Mouse (Mus musculus): Measurements from ENCODE around the gene Timp1. TPM values are rescaled to one million over a fixed set of nuclear protein-coding genes. Genes with fewer than 3 reads are reported as not detected.

Timp1 gene
- total RNA-seq, 2 experiments from 2014 or later: not detected

DNA sequence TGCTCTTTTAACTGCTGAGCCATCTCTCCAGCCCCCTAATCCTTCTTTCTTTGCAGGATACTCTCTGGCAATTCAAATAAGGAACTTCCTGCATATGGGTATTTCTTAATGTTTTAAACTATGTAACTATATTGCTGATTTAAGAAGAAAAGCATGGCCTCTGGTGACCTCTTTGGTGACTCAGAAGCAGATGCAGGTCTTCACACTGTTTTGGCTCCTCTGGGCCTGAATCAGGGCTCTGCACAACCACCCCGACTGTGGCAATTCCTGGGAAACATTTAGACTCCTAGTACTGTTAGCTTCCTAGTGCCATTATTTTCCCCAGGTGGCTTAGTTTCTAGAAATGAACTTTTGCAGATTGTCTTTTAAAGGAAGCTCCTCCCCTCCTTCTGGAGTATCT, 53.5 kb downstream of the Timp1 start:
- no peak for ATAC-seq (replicated peaks; ENCODE audit: poor library complexity)

Other genes with a start within 250 kb of the Timp1 start
- gene Uba1, start 211.8 kb upstream of the Timp1 start, total RNA-seq (2015): 158 and 174 TPM in 2 replicates
- gene Uba1, start 211.8 kb upstream of the Timp1 start, total RNA-seq (2017): 151 and 156 TPM in 2 replicates
- gene Cdk16, start 182.2 kb upstream of the Timp1 start, total RNA-seq (2015): 49.2 and 49.8 TPM in 2 replicates
- gene Cdk16, start 182.2 kb upstream of the Timp1 start, total RNA-seq (2017): 25.4 and 29.7 TPM in 2 replicates
- gene Usp11, start 166.3 kb upstream of the Timp1 start, total RNA-seq (2015): 30.6 and 32.5 TPM in 2 replicates
- 32.2 and 36.7 TPM in 2 replicates for gene Usp11, start 166.3 kb upstream of the Timp1 start, total RNA-seq (2017)
- gene Araf, start 72.4 kb upstream of the Timp1 start, total RNA-seq (2015): 56.3 and 69.0 TPM in 2 replicates
- 32.8 and 43.1 TPM in 2 replicates for gene Araf, start 72.4 kb upstream of the Timp1 start, total RNA-seq (2017)
- gene Syn1, start 50.8 kb downstream of the Timp1 start, total RNA-seq (2015): 0.07 TPM in 1 of 2 replicates, not detected in the other
- gene Syn1, start 50.8 kb downstream of the Timp1 start, total RNA-seq (2017): not detected in 2 replicates
- 27.0 and 38.2 TPM in 2 replicates for gene Cfp, start 61.4 kb downstream of the Timp1 start, total RNA-seq (2015)
- gene Cfp, start 61.4 kb downstream of the Timp1 start, total RNA-seq (2017): 19.5 and 32.9 TPM in 2 replicates
- gene Elk1, start 80.4 kb downstream of the Timp1 start, total RNA-seq (2015): 4.3 and 5.5 TPM in 2 replicates
- 3.7 and 4.6 TPM in 2 replicates for gene Elk1, start 80.4 kb downstream of the Timp1 start, total RNA-seq (2017)
- 57.0 and 66.6 TPM in 2 replicates for gene Uxt, start 91.9 kb downstream of the Timp1 start, total RNA-seq (2015)
- gene Uxt, start 91.9 kb downstream of the Timp1 start, total RNA-seq (2017): 24.7 and 35.6 TPM in 2 replicates
- 10.0 and 14.9 TPM in 2 replicates for gene Zfp182, start 192.2 kb downstream of the Timp1 start, total RNA-seq (2015)
- 8.3 and 11.9 TPM in 2 replicates for gene Zfp182, start 192.2 kb downstream of the Timp1 start, total RNA-seq (2017)
- not detected in 2 replicates for gene Spaca5, start 198.2 kb downstream of the Timp1 start, total RNA-seq (2015)
- not detected in 2 replicates for gene Spaca5, start 198.2 kb downstream of the Timp1 start, total RNA-seq (2017)
- gene Zfp300, start 219.4 kb downstream of the Timp1 start, total RNA-seq (2015): 1.3 and 1.6 TPM in 2 replicates
- 0.27 and 0.75 TPM in 2 replicates for gene Zfp300, start 219.4 kb downstream of the Timp1 start, total RNA-seq (2017)
- not detected in 2 replicates for gene Ssxa1, start 245.7 kb downstream of the Timp1 start, total RNA-seq (2015)
- not detected in 2 replicates for gene Ssxa1, start 245.7 kb downstream of the Timp1 start, total RNA-seq (2017)

Measured in megakaryocyte progenitor cell, adult 5-6 weeks (primary cell).